Mouse (Mus musculus) lung, embryonic 14.5 days (tissue): ENCODE data around the gene Exoc3l. TPM values are rescaled to one million over a fixed set of nuclear protein-coding genes. Genes with fewer than 3 reads are reported as not detected.
A peak's percentile ranks its signal among the peaks of the same experiment; 100 is the strongest.

ENCODE experiments used
- ATAC-seq: fragments of 200-750 bp; cut with Nextera tagmentation; 2 replicates; pipeline ENCODE4 v1.8.0; 2017; ENCODE audit warnings: mild to moderate bottlenecking, moderate TSS enrichment, moderate library complexity; ENCODE audit not compliant: insufficient read depth
- DNase-seq: peaks from one replicate; pipeline ENCODE4 v3.0.0-alpha.2; 2015
- H3K27ac ChIP-seq: fragments of 300-500 bp; sonication (generic); 2 replicates; pipeline ENCODE4 v1.5.1; 2014; ENCODE audit warnings: low read depth, mild to moderate bottlenecking, moderate library complexity
- H3K27me3 ChIP-seq: fragments of 300-500 bp; sonication (generic); 2 replicates; pipeline ENCODE4 v1.6.1; 2014; ENCODE audit warnings: low read length, control low read depth; ENCODE audit not compliant: insufficient read depth
- H3K36me3 ChIP-seq: fragments of 300-500 bp; sonication (generic); 2 replicates; pipeline ENCODE4 v1.6.1; 2014; ENCODE audit warnings: control low read depth; ENCODE audit not compliant: insufficient read depth
- H3K4me1 ChIP-seq: fragments of 300-500 bp; sonication (generic); 2 replicates; pipeline ENCODE4 v1.6.1; 2014; ENCODE audit warnings: antibody characterized with exemption, control low read depth; ENCODE audit not compliant: insufficient read depth
- H3K4me2 ChIP-seq: fragments of 300-500 bp; sonication (generic); 2 replicates; pipeline ENCODE4 v1.6.1; 2014; ENCODE audit warnings: mild to moderate bottlenecking
- H3K4me3 ChIP-seq: fragments of 300-500 bp; sonication (generic); 2 replicates; pipeline ENCODE4 v1.5.1; 2014; ENCODE audit warnings: low read depth, low read length
- H3K9ac ChIP-seq: fragments of 300-500 bp; sonication (generic); 2 replicates; pipeline ENCODE4 v1.6.1; 2014
- H3K9me3 ChIP-seq: fragments of 300-500 bp; sonication (generic); 2 replicates; pipeline ENCODE4 v1.6.1; 2016; ENCODE audit warnings: low read depth, low read length, control low read depth
- CTCF ChIP-seq: IDR thresholded peaks from 2 replicates; pipeline ENCODE4 v1.5.1; 2016; ENCODE audit warnings: antibody characterized with exemption, low read depth
- WGBS: fragments of 180-500 bp; shearing (Covaris S2); extraction: QIAGEN DNeasy Blood & Tissue Kit; methylation state at CpG from one replicate; pipeline ENCODE4 v1.1.7; 2014; 5-methylcytosine and 5-hydroxymethylcytosine counted together
- polyA plus RNA-seq: library from polyadenylated mRNA; unstranded; fragments of >200 nt; fragmentation: Nextera tagmentation; extraction: Ambion mirVana; gene quantifications from 2 replicates; pipeline ENCODE4 v1.2.1, GENCODE M21; 2014

Exoc3l gene
- polyA plus RNA-seq, 1 experiment from 2014 or later: 33.3 TPM

DNA sequence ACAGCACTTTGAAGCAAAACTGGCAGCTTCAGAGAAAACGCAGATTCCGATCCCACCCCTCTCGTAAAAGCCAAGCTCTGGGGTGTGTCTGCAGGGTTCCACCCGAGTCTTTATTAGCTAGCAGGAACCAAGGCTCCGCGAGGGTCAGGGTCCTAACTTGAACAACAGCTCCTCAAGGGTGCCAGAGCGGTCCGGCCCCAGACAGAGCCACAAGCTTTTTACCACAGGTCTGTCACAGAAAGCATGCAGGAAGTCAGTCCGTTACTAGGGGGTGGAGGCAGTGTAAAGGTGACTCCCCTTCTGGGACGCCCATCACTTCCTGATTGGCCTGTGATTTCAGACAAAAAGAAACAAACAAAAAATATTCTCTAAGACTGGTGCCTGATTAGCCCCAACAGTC, 30.8 kb downstream of the Exoc3l start:
- WGBS: 13% methylated on average over 10 of the region's 10 CpGs
- no peaks in the 10 kb centered on the region for H3K9me3 ChIP-seq
- H3K36me3 ChIP-seq: no peaks in the 10 kb centered on the region
- peak overlapping the region; percentile 71 for H3K4me3 ChIP-seq
- H3K27me3 ChIP-seq: peaks cover 52% of the 10 kb centered on the region
- DNase-seq (no peak), ATAC-seq (no peak)
- H3K27ac ChIP-seq: no peak overlapping the region
- H3K4me1 ChIP-seq: peaks cover 22% of the 10 kb centered on the region
- no peak for TF ChIP-seq CTCF
- peak overlapping the region; percentile 73 for H3K4me2 ChIP-seq
- peak overlapping the region; percentile 64 for H3K9ac ChIP-seq

DNA sequence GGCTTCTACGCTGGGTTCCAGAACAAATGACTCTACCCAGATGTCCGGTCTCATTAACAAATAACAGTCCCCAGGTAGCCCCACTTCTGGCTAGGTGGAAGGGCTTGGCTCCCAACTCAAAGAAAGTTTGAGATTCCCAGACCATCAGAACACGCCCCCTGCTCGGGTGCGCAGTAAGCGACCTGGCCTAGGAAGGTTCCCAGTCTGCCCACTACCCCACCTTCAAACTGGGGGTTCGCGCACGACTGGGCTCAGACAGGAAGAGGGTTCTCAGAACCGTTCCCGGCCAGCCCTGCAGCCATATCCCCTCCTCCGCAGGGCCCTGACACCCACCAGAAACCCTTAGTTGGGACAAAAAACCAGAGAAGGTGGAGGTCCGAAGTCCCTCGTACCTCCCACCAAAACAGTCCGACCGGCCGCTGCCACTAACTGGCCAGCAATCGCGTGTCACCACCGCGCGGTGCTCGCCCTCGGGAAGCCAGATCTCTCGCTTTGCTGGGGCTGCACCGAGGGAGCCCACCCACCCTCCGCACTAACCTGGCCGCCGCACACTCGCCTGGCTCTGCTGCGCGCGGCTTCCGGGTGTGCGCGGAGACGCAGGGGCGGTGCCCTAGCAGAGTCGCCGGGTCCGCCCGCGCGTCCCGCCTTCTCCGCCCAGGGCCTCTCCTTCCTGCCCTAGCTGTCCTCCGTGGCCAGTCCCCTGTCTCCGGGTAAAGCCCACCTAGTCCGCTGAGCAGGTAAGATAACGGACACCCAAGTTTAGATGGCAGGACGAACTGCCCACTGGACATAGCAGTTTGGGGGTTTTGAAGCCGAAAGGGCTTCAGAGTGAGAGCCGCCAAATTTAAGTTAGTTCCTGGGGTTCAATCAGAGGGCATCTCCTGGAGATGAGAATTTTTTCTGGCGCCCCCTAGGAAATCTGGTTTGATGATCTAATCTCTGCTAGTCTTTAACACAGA, 31.6 kb downstream of the Exoc3l start, which contains the start of the genes Tradd and Fbxl8:
Gene Tradd (minus strand): TSS at position 586 of the 959 bp plus-strand sequence.
Gene Fbxl8 (plus strand): TSS at position 625 of the 959 bp plus-strand sequence.
- Histone ChIP-seq H3K4me3 (peak within 1 kb of the TSS; percentile 71), H3K4me2 (peak within 1 kb of the TSS; percentile 73), H3K9ac (peak within 1 kb of the TSS; percentile 64), H3K27me3 (peaks cover 51% of the 10 kb centered on the region), H3K36me3 (no peaks in the 10 kb centered on the region), H3K9me3 (no peaks in the 10 kb centered on the region), H3K4me1 (peaks cover 19% of the 10 kb centered on the region), H3K27ac (no peak within 1 kb of the TSS)
- ATAC-seq (peak; percentile 64; the same call in 1 of the 2 replicates), DNase-seq (peak; percentile 83)
- WGBS: under 1% methylated on average over 54 of the region's 54 CpGs
- peak; percentile 29; the same call in 1 of the 2 replicates for TF ChIP-seq CTCF

DNA sequence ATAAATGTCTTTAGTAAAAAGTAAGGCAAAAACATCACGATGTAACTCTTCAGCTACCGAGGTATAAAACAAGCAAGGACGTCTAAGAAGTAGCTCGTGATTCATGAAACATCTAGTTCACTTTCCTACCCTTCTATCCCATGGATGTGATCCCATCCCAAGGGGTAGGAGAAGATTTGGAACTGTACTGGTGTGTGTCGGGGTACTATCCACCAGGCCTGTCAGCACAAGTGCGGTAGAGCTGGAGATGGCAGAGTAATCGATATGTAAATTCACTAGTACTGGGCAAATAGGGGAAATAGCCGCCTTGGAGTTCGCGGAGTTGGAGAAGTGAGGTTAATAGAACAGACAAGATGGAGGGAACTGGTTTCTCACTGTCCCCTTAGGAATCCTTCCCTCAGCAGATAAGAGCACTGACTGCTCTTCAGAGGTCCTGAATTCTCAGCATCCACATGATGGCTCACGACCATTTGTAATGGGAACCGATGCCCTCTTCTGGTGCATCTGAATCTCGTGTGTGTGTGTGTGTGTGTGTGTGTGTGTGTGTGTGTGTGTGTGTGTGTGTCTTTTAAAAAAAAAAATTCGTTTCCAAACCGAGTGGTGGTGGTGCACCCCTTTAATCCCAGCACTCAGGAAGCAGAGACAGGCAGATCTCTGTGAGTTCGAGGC, 32.5 kb downstream of the Exoc3l start:
- peaks cover 51% of the 10 kb centered on the region for H3K27me3 ChIP-seq
- WGBS: 42% methylated on average over 16 of the region's 16 CpGs

DNA sequence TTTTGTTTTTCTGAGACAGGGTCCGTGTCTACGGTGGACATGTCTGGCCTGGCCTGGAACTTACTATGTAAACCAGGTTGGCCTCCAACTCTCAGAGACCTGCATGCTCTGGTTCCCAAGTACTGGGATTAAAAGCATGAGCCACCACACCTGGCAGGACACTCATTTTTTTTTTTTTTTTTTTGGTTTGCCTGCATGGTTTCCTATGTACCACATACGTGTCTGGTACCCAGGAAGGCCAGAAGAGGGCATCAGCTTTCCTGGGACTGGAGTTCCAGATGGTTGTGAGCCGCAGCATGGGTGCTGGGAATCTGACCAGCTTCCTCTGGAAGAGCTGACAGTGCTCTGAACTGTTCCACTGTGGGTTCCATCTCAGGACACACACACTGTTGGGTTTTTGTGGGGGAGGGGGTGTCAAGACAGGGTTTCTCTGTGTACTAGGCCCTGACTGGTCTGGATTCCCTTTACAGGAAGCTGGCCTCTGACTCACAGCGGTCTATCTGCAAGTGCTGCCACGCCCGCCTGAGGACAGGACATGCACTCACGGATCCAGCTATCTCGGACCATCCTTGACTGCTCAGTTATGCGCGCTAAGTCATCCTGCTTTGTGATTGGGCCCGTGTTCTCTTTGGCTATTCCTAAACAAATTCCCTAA, 34.4 kb downstream of the Exoc3l start:
- 86% methylated on average over 12 of the region's 12 CpGs for WGBS
- DNase-seq (no peak), ATAC-seq (no peak)
- Histone ChIP-seq H3K4me3 (no peak overlapping the region), H3K27ac (no peak overlapping the region), H3K4me1 (peaks cover 16% of the 10 kb centered on the region; the same call in 1 of the 2 replicates), H3K4me2 (no peak overlapping the region), H3K9ac (no peak overlapping the region), H3K36me3 (no peaks in the 10 kb centered on the region), H3K27me3 (peaks cover 38% of the 10 kb centered on the region), H3K9me3 (no peaks in the 10 kb centered on the region)
- TF ChIP-seq CTCF: 0 out of 2 replicates have a peak, but pooled peaks have one; percentile 8

More for the DNA sequence above, 32.5 kb downstream of the Exoc3l start:
- ATAC-seq: no peak
- Histone ChIP-seq H3K4me3 (no peak overlapping the region; the same call in 1 of the 2 replicates), H3K9me3 (no peaks in the 10 kb centered on the region), H3K36me3 (no peaks in the 10 kb centered on the region), H3K4me1 (peaks cover 16% of the 10 kb centered on the region; the same call in 1 of the 2 replicates), H3K4me2 (peak overlapping the region; percentile 73), H3K9ac (no peak overlapping the region), H3K27ac (no peak overlapping the region)
- no peak for DNase-seq
- no peak for TF ChIP-seq CTCF

DNA sequence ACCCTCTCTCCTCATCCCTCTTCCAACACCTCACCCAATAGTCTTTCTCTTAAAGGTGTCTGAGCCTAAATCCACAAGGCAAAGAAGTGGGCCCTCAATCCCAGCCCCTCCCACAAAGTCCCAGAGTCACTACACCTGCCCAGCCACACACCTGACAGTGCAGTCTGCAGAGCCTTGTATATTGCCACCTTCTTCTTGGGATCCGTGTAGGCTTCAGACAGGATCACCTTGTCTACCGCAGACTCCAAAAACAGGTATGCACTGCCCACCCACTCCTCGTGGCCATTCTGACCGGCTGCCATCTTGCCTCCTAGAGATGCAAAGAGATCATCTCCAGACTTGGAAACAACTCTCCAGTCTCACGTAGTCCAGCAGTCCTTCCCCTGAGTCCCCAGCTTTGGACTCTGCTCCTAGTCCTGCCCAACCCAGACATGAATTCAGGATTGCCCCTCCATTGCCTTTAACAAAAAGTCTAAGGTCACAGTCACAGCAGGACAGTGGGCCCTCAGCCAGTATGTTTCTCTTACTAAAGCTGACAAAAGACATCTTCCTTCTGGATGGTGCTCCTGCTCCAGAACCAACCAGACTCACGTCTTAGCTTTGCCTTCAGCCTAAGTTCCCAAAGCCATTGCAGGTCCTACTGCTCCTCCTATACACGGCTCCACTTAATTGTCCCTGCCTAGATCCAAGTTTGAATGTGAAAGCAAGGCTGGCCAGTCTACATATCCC, 35.4 kb downstream of the Exoc3l start:
- no peak for ATAC-seq
- no peak overlapping the region for H3K4me2 ChIP-seq
- 67% methylated on average over 7 of the region's 7 CpGs for WGBS

DNA sequence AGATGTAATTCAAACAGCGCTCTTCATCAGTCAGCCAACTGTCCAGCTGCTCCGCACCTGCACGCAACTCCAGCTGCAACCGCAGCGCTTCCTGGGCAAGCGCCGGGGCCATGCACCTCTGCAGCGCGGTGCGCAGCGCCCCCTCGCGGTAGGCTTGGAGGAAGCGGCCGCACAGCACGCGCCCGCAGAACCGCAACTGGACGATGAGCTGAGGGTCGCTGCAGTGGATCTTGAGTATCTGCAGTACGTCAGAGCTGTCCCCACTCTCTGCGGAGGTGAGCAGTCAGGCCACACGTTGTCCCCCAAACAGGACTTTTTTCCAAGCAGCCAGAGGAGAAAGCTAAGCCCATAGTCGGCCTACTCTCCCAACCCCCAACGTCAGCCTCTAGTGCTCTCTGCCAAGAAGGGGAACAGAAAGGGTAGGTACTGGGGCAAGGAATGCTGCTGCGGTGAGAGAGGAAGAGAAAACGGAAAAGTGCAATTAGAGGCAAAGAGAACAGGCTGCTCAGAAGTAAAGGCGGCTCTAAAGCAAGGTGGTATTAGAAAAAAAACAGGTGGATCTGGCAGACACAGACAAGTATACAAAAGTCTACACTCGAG, 36.1 kb downstream of the Exoc3l start:
- 3% methylated on average over 30 of the region's 30 CpGs for WGBS
- peak overlapping the region; percentile 4; the same call in 1 of the 2 replicates for H3K9ac ChIP-seq
- H3K4me2 ChIP-seq: peak overlapping the region; percentile 67
- H3K4me3 ChIP-seq: peak overlapping the region; percentile 37
- H3K27me3 ChIP-seq: peaks cover 33% of the 10 kb centered on the region
- H3K4me1 ChIP-seq: peaks cover 10% of the 10 kb centered on the region; the same call in 1 of the 2 replicates
- ATAC-seq (peak; percentile 20), DNase-seq (peak; percentile 88)
- no peak overlapping the region for H3K27ac ChIP-seq
- no peaks in the 10 kb centered on the region for H3K36me3 ChIP-seq
- TF ChIP-seq CTCF: peak; percentile 93
- H3K9me3 ChIP-seq: no peaks in the 10 kb centered on the region

More for the DNA sequence above, 35.4 kb downstream of the Exoc3l start:
- Histone ChIP-seq H3K9ac (no peak overlapping the region), H3K9me3 (no peaks in the 10 kb centered on the region), H3K36me3 (no peaks in the 10 kb centered on the region), H3K4me1 (peaks cover 16% of the 10 kb centered on the region; the same call in 1 of the 2 replicates), H3K27me3 (peaks cover 33% of the 10 kb centered on the region), H3K27ac (no peak overlapping the region), H3K4me3 (no peak overlapping the region)
- DNase-seq: no peak
- no peak for TF ChIP-seq CTCF
